Mouse (Mus musculus): ENCODE measurements around the gene Gm10801. TPM values are rescaled to one million over a fixed set of nuclear protein-coding genes. Genes with fewer than 3 reads are reported as not detected.

Gene Gm10801
- 1.9 TPM for total RNA-seq (2023)

GRCm38 (mm10) chr2:98661937-98662336 is at the start of gene Gm10801:
Gene Gm10801 (plus strand): TSS chr2:98662237.

GRCm38 (mm10) chr2:98667201-98667600 is 5.2 kb downstream of the Gm10801 start, which contains the start of gene Gm10800:
Gene Gm10800 (minus strand): TSS chr2:98667301.

Other genes starting within 250 kb of the Gm10801 start
- gene Gm10800, start 5.1 kb downstream of the Gm10801 start, total RNA-seq (2023): 1.5 TPM